In the genomic region with DNA sequence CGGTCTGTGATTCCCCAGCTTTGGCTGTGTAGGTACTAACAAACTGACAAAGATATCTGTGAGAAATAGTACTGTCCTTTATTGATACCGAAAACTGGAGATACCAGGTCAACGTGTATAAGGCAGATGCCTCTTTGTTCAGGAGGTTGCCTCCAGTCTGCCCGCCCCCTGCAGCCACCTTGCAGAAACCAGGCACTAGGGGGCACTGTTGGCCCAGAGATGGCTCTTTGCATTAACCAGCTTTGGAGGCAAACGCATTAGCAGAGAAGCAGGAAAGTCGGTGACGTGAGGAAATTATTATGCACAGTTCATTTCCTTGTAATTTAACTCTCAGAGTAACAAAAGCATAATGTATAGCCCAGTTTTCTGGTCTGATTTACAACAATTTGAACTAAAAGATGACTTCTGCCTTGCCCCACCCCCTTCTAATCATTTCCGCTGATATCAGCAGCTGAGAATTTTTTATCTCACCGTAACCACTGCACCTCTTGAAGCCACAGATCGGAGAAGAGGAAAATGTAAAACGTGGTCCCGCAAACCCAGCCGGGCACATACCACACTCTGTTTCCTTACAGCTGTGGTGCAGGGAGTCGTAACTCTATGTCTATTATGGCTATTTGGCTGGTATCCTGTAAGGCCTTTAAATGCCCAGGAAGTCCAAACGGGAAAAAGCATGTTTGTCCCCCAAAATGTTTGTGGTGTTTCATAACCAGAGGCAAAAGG, we compare ENCODE assay signal across 7 mouse cellular contexts.
DNase-seq lines count a peak whose midpoint lies in the region; ATAC-seq and TF ChIP-seq lines count a peak whose summit lies in the region.

No protein-coding gene starts in this region.

- peaks cover 29% of the 10 kb centered on the region for H3K4me1 ChIP-seq in midbrain, embryonic 12.5 days
- no peaks in the 10 kb centered on the region for H3K4me1 ChIP-seq in small intestine, adult 2 months (ENCODE audit: control insufficient read depth, insufficient read depth, insufficient read length, low read length)

- intact Hi-C loops in left cerebral cortex, postnatal 4 days (cut with DNase I): loop anchor here (5.0 to 10.0 kb wide), 2 partner anchors 1526 to 1784 kb away; no protein-coding TSS in a partner anchor

- H3K27me3 ChIP-seq in midbrain, embryonic 12.5 days: peaks cover 4% of the 10 kb centered on the region
- H3K27me3 ChIP-seq in small intestine, adult 2 months (ENCODE audit: control insufficient read depth, insufficient read depth, low read length): no peaks in the 10 kb centered on the region

- H3K4me3 ChIP-seq in midbrain, embryonic 12.5 days: no peak overlapping the region
- peak overlapping the region; percentile 11; the same call in 1 of the 2 replicates for H3K4me3 ChIP-seq in small intestine, adult 2 months (ENCODE audit: low read depth, low read length)

- H3K9me3 ChIP-seq in midbrain, embryonic 12.5 days: no peaks in the 10 kb centered on the region

- DNase-seq in adrenal gland, adult 8-10 months: peak; percentile 83
- peak; percentile 87 for DNase-seq in embryo, embryonic 11.5 days (ENCODE audit: low read depth, low spot score)
- DNase-seq in heart, adult 11 months: peak; percentile 98
- DNase-seq in kidney, adult 11 months: peak; percentile 67
- DNase-seq in left cerebral cortex, postnatal 4 days: peak; percentile 96

- H3K27ac ChIP-seq in midbrain, embryonic 12.5 days (replicated peaks): peak overlapping the region; percentile 50; the same call in 1 of the 2 replicates
- H3K27ac ChIP-seq in small intestine, adult 2 months (ENCODE audit: insufficient read depth, low read depth, low read length): no peak overlapping the region

- peak; percentile 78 for ATAC-seq in midbrain, embryonic 12.5 days (ENCODE audit: low FRiP score, low read depth)

- H3K36me3 ChIP-seq in midbrain, embryonic 12.5 days: no peaks in the 10 kb centered on the region
- H3K36me3 ChIP-seq in small intestine, adult 2 months (ENCODE audit: control insufficient read depth, insufficient read depth, low read length): no peaks in the 10 kb centered on the region

- peak overlapping the region; percentile 28; the same call in 1 of the 2 replicates for H3K4me2 ChIP-seq in midbrain, embryonic 12.5 days (replicated peaks)

- peak; percentile 85; the same call in 1 of the 2 replicates for TF ChIP-seq CTCF in small intestine, adult 2 months (IDR thresholded peaks at IDR 0.05; ENCODE audit: extremely low read depth, insufficient read length, insufficient replicate concordance, low read depth, low read length)

- WGBS in midbrain, embryonic 12.5 days: 31% methylated on average over 15 of the region's 15 CpGs
- WGBS in small intestine, adult 2 months: 6% methylated on average over 15 of the region's 15 CpGs

- H3K9ac ChIP-seq in midbrain, embryonic 12.5 days (replicated peaks): no peak overlapping the region; the same call in none of the 2 replicates

- no peak for TF ChIP-seq POLR2A in small intestine, adult 2 months (IDR thresholded peaks at IDR 0.05; ENCODE audit: low read depth, low read length)
